Mouse (Mus musculus) granulocyte monocyte progenitor cell, adult 5-6 weeks (primary cell): ENCODE data around the gene Lta. TPM values are rescaled to one million over a fixed set of nuclear protein-coding genes. Genes with fewer than 3 reads are reported as not detected.

ENCODE experiments used
- ATAC-seq: replicated peaks from 2 replicates; pipeline ENCODE4 v1.8.0; 2016; ENCODE audit warnings: mild to moderate bottlenecking, moderate TSS enrichment, inconsistent platforms; ENCODE audit not compliant: poor library complexity, severe bottlenecking
- total RNA-seq, 2 experiments: library from RNA; stranded (forward) in 1 of 2; stranded (reverse) in 1 of 2; fragments of 200-712, 200-1000 nt in 1 of 2; fragments of >200 nt in 1 of 2; fragmentation: Nextera tagmentation in 1 of 2; gene quantifications; 2 replicates each; pipeline ENCODE4 v1.2.3; 2014 to 2017

The Lta gene
- total RNA-seq, 2 experiments from 2014 or later = not detected

DNA sequence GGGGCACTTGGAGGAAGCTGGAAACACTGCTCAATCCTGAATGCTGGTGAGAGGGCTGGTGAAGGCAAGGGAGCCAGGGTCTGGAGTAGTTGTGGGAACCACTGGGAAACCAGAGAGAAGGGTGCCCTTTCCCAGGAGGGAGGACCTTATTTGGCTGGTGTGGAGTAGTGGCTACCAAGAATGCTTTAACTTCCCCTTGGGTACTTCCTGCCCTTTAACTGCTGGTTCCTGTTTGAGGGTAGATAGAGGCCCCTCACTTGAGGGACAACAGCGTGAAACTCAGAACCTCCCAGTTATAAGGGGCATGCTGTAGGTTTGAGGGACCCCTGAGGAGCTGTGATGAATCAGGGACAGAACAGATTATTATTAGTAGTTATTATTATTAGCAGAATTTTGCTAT lies 16.0 kb downstream of the Lta start:
- ATAC-seq = peak; percentile 35

DNA sequence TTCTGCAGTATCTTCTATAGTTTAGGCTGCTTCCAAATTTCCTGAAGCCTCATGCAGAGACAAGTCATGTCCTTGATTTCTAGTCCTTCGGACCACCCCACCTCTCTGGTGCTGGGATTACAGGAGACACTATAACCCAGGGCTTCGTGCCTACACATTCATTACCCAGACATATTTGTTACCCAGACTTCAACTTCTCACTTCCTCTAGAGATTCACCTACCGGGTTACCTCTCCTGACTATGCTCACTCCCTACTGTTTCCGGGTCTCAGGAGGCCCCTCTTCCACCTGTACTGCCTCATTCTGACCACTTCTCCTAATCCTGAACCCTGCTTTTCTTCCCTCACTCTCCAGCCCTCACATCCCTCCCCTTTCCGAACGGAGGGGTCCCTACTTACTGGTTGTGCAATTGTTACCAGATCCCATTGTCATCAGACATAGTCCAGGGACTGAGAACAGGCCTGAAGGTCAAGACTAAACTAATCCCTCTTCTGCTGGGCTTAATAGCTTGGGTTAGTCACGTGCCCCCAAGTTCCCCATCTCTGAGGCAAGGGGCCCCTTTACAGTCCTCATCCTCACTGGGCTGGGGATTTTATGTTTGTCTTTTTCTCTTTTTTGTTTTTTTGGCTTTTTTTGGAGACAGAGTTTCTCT lies 17.1 kb downstream of the Lta start, which contains the start of gene Lst1:
TSS of gene Lst1 (minus strand) at position 481 of the 652 bp plus-strand sequence.
- ATAC-seq = peak; percentile 47

DNA sequence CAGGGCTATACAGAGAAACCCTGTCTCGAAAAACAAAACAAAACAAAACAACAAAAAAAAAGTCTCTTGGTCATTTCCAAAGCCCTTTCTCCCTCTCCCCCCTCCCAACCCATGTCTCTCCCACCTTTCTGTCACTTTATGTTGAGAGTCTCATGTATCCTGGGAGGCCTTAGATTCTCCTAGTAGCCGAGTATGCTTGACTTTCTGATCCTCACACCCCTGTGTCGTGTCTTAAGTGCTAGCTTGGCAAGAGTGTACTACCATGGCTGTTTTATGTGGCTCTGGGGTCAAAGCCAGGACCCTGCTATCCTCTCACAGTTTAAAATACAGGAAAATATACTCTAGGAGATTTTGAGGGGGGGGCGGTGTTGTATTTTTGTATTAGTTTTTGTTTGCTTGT lies 17.8 kb downstream of the Lta start:
- no peak for ATAC-seq

DNA sequence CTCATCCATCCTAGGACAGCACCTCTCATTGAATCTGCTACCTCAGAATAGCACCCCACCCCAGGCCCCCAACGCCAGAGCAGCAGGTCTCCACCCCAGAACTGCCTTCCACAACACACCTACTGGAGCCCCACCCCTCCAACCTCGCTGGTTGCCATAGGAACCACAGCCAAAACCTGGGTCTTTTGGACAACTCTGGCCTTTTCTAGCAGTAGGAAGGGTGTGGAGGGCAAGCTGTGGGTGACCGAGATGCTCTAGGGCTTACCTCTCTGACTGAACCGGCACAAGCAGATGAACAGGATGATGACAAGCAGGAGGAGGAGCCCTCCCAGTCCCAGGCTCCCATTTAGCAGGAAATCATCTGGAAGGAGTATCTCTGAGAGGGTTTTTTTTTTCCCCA lies 18.5 kb downstream of the Lta start:
- ATAC-seq = peak; percentile 16; the same call in 1 of the 2 replicates

DNA sequence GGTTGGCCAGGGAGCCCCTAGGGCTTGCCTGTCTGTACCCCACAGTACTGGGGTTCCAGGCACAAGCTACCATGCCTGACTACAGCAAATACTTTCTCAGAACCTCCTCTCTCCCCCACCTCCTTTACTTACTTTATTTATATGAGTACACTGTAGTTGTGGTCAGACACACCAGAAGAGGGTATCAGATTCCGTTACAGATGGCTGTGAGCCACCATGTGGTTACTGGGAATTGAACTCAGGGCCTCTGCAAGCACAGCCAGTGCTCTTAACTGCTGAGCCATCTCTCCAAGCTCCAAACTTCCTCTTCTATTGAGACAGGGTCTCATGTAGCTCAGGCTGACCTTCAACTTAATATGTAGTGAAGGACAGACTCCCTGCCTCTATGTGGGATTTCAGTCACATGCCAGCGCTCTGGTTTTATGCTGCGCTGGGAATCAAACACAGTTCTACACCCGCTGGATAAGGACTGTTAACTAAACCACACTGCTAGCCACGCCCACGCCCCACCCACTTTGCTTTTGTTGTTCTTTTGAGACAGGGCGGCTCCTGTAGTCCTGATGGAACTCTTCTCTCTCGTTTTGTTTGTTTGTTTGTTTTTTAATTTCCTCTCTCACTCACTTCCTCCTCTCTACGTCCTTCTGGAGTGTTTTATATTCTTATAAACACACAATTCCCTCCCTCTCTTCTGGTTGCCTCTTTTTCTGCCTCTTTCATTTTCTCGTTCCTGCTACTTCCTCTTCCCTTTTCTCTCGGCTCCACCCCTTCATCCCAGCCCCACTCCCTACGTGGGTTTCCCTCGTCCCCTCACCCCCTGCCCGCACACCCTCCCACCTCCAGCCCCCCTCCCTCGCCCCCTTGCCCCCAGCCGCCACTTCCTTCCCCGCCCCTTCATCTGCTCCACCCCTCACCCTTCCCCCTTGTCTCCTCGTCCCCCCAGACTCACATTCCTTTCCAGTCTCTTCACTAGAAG lies 19.2 kb downstream of the Lta start:
- ATAC-seq = peak; percentile 48

DNA sequence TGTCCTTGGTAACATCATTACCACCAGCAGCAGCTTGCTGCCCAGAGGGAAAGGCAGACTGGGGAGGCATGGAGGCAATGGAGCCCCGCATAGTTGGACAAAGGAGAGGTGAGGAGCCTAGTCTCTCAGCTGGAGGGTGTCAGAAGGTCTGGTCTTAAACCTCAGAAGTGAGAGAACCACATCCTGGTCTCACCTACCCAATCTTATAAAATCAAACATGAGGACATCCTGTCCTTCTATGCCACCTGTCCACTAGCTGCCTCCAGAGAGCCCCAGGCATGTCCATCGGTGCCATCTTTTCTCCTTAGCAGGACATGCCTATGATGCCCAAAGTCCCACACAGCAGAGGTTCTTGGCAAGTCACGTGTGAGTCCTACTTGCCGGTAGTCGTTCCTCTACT lies 25.1 kb downstream of the Lta start:
- no peak for ATAC-seq

DNA sequence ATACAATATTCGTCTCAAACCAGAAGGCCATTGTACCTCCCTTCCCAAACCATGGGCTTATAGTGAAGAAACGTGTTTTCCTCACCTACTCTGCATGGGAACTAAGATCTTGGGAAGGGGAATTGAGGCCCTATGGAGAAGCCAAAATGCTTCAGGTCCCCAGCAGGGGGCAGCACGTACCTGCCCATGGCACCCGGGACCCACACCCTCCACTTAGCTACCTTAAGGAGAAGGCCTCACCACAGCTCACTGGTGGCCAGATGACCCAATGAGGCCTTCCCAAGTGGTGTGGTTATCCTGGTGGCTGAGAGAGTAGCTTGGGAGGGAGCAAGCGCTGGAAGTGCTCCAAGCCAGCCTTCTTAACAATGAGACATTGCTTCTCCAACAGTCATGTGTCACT lies 26.6 kb downstream of the Lta start:
- peak; percentile 92 for ATAC-seq

DNA sequence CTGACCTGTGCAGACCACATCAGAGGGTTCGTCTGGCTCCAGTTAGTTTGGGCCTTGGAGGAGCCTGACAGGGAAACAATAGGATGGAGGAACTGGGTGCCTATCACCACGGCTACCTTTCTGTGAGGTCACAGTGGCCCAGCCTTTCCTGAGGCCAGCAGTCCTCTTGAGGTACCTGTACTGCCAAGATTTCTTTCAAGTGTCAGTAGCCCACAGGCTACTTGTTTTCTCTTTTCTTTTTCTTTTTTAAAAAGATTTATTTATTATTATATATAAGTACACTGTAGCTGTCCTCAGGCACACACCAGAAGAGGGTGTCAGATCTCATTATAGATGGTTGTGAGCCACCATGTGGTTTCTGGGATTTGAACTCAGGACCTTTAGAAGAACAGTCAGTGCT lies 29.2 kb downstream of the Lta start, which contains the start of gene Aif1:
TSS of gene Aif1 (minus strand) at position 101 of the 400 bp plus-strand sequence.
- no peak for ATAC-seq

DNA sequence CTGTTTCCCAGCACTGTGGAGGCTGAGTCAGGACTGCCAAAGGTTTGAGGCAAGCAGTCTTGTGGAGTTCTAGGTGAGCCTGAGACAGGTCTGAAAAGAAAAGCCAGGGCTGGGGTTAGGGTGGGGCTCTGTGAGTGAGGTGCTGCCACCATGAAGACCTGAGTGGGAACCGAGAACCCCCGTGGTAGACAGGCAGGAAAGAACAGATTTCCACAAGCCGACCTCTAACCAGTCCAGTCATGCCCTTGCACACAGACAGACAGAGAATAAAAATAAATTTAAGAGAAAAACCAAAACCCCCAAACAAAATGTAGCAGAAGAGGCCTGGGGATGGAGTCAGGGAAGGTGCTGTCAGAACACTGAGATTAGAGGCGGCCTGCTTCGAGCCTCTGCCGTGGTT lies 29.8 kb downstream of the Lta start:
- no peak for ATAC-seq

DNA sequence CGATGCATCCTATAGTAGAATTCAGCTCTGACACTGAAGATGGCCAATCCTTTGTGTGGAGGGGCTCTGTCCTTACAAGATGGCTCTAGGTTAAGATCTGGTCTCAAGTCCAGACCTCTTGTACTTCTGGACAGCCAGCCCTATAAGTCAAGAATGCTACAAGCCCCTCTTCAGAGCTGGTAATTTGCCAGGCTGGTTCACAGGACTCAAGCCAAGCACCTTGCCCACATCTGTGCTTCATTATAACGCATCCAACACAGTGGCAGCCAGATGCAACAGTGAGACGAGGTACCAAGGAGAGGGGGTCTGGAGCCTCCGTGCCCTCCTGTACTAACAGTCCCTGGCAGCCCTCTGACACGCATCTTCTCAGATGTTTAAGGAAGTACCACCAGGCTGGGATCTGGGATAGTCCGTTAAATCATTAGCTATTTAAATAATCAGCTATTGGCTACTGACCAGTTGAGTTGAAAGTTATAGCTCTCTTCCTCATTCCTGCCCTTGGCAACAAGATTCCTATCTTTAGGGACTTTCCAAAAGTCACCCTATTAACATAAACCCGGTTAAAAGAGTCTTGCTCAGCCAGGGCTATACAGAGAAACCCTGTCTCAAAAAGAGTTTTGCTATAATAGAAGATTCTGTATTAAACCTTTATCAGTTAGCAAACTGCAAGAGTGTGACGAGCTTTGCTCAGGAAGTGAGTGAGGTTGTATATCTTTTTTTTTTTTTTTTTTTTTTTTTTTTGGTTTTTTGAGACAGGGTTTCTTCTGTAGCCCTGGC lies 30.8 kb downstream of the Lta start:
- ATAC-seq = no peak

DNA sequence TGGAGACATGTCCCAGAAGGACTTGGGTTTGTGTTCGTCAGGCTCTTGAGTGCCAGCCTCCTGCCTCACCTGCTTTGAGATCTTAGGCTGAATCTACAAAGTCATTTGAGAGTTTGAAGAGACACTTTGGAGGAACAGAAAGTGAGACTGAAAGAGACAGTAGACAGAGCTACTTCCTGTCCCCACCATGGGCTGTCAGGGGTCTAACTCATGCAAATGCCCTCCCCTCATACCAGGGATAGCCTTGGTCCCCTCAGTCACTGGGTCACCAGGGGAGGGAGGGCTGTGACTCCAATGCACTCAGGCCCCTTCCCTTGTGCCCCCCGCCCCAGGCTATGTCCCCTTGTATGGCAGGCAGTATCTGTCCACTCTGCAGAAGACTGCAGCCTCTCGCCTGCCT lies 31.8 kb downstream of the Lta start:
- peak; percentile 63 for ATAC-seq

DNA sequence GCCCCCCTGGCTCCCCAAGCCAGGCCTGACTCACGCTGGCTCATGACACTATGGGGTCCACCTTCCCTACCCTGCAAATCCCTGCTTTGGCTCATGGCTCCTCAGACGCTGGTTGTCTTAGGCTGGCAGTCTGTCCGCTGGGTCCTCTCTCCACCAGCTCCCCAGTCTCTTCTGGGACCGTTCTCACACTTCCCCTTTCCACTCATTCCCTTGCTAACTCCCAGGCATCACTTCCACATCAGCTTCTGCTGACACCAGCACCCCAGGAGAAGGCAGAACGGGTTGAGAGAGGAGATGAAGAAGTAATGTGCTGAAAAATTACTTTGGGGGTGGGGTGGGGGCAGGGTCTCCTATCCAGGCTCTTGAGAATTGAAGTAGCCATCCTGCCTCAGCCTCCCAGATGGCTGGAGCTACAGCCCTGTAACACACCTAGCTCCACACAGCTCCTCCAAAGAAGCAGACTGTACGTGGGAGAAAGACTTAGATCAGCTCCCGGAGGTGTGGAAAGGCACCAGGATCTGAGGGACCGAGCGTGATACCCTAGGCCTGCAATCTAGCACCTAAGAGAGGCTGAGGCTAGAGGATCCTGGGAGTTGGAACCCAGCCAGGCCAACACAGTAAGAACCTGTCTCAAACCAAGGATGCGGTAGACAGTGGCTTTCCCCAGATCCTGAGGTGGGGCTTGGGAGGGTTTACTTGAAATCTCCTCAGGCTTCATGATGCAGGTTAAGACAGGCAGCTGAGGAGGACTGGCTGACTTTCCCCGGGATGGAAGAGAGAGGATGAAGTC lies 32.5 kb downstream of the Lta start:
- ATAC-seq = peak; percentile 85

DNA sequence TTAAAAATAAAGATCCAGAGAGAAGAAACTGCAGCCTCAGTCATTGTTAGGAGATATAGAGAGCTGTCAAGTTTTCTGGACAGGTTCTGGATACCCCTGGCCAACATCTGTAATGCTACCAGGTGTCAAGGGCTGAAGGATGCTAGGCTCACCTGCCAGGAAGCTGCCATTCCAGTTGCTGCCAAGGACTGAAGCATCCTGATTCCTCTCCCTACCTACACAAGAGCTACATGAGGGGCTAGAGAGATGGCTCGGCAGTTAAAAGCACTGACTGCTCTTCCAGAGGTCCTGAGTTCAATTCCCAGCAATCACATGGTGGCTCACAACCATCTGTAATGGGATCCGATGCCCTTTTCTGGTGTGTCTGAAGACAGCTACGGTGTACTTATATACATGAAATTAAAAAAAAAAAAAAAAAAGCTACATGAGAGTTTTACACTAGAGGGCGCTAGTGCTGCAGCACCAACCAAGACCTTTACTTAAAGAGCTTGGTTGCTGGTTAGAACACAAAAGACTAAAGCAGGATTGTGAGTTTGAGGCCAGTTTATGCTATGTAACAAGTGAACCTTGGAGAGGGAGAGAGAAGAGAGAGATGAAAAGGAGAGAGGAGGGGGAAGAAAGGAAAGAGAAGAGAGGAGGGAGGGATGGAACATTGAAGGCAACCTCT lies 36.5 kb downstream of the Lta start:
- ATAC-seq = no peak

DNA sequence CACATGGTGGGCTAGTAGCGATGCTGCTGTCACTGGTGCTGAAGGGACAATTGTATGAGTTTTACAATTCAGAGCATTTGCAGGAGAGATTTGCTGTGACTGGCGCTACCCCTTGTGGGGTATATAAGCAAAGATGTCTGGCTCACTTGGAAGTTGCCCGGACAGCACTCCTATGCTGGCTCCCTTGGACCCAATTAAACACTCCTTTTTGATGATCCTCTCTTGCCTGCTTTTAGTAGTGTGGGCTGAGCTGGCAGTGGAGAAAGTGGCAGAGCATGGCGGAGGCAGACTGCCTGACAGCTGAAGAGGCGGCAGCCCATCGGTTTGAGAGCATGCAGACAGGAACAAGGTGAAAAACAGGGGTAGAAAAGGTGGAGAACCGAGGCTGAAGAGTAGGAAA lies 37.4 kb downstream of the Lta start:
- ATAC-seq = no peak

DNA sequence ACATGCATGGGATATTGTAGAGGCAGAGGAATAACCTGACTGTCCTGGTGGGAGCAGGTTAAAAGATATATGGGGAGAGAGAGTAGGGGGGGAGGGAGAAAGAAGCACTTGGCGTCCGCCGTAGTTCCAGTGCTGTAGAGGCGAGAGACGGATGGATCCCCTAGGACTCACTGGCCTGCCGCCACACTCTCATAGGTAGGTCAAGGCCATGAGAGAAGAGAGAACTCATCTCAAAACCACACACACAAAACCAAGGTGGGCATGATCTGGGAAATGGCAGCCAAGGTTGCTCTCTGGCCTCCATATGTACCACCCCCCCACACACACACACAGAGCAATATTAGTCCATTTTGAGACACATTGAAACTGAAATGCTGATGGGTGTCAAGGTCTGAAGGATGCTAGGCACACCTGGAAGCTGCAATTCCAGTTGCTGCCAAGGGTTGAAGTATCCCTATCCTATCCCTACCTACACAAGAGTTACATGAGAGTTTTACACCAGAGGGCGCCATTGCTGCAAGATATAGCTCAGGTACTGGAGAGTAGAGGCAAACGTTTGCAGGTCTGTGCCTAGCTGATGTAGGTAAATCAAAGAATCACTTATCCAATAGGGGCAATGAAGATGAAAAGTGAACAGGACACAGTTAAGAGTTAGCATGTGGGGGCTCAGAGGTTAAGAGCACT lies 38.7 kb downstream of the Lta start:
- ATAC-seq = no peak

DNA sequence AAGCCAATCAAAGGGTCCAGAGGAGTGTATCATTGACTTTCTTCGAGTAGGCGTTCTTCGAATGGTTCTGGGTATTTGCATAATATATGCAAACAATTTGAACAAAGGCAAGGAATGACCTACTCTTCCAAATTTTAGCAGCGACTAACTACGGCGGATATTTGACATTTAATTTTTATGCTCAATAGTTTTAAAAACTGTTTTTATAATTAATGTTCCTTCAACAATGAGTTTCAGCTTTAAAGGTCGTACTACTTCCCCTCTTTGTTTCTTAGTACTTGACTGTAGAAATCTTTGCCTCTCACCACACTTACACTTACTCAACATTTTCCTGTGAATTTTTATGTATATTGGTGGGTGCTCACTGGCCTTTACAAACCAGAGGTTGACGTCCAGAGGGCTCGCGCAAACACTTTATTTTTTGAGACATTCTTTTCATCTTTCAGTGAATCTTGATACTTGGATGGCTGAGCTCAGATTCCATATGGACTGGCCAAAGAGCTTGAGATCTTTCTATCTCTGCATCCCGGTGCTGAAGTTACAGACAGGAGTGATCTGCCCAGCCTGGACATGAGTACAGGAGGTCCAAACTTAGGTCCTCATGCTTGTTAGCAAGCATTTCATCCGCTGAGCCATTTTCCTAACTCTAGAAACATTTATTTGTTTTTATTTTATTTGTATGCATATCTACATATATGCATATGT lies 39.5 kb downstream of the Lta start:
- ATAC-seq = no peak

DNA sequence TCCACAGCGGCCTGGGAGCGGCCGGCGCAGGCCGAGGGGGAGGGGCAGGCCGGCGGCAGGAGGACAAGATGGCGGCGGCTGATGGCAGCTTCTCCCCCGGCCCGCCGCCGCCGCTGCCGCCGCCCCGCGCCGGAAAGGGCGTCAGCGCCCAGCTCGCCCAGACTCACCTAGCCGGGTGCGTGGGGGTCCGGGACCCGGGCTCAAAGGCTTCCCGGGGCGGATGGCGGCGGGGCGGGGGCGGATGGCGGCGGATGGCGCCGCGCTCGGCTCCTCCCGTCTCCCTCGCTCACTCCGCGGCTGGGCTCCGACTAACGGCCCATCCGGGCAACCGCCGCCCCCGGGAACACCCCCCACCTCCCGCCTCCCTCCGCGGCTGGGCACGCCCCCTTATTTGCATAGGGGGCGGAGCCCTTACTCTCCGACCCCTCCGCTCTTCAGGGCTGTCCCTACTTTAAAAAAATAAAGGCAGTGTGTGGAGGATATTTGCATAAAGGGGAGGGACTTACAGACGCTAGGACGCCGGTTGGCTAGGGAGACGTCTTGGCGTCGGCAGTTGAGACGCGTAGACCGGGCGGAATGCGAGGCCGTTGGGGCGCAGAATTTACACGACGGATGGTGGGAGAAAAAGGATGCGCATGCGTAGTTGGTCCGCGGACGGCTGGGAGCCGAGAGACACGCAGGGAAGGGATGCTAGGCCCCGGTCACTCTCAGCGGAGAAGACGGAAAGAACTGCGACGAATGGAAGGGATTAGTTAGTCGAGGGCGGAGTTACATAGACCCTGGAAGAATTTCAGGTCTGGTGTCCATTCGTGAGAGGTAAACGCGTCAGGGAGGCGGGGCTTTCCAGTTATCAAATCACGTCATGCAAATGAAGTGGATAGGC lies 40.3 kb downstream of the Lta start, which contains the start of gene Prrc2a:
TSS of gene Prrc2a (minus strand) at position 330 of the 883 bp plus-strand sequence.
- peak; percentile 86 for ATAC-seq
